Mouse (Mus musculus) telencephalon, adult 2 months (tissue): ENCODE measurements at regions not wholly inside any gene's neighbourhood (a gene's known extent, or its start where the extent isn't known, plus 50 kb on each side); places are given as distances from the start of the nearest gene placed in this dataset.
A peak's percentile ranks its signal among the peaks of the same experiment; 100 is the strongest.

Source experiments
- DNase-seq: peaks from one replicate; pipeline ENCODE4 v3.0.0-alpha.2; 2011; ENCODE audit warnings: low read depth, low spot score

GRCm38 (mm10) chr4:45713046-45713706, 85.6 kb upstream of the Aldh1b1 start:
- no peak for DNase-seq

- no peak for DNase-seq
Measured at GRCm38 (mm10) chr4:45703997-45704396, 94.8 kb upstream of the Aldh1b1 start.

GRCm38 (mm10) chr4:45699601-45700000, 99.2 kb upstream of the Aldh1b1 start:
- DNase-seq = peak; percentile 86

- no peak for DNase-seq
Measured at GRCm38 (mm10) chr4:45695239-45695638, 103.6 kb upstream of the Aldh1b1 start.

GRCm38 (mm10) chr4:45689991-45690916, 108.6 kb upstream of the Aldh1b1 start:
- no peak for DNase-seq

- no peak for DNase-seq
Measured at GRCm38 (mm10) chr4:45689572-45689971, 109.2 kb upstream of the Aldh1b1 start.

GRCm38 (mm10) chr4:45688233-45688632, 110.6 kb upstream of the Aldh1b1 start:
- no peak for DNase-seq

GRCm38 (mm10) chr4:45685031-45685430, 113.8 kb upstream of the Aldh1b1 start:
- no peak for DNase-seq

- no peak for DNase-seq
Measured at GRCm38 (mm10) chr4:45683205-45683604, 115.6 kb upstream of the Aldh1b1 start.

GRCm38 (mm10) chr4:45682746-45683145, 116.1 kb upstream of the Aldh1b1 start:
- no peak for DNase-seq

GRCm38 (mm10) chr4:45676137-45676536, 122.7 kb upstream of the Aldh1b1 start:
- DNase-seq = no peak

GRCm38 (mm10) chr4:45674291-45674690, 124.5 kb upstream of the Aldh1b1 start:
- no peak for DNase-seq

- peak; percentile 45 for DNase-seq
Measured at GRCm38 (mm10) chr4:45673081-45673819, 125.6 kb upstream of the Aldh1b1 start.

GRCm38 (mm10) chr4:45672262-45673076, 126.4 kb upstream of the Aldh1b1 start:
- DNase-seq = no peak

GRCm38 (mm10) chr4:45664372-45664771, 132.1 kb upstream of the Shb start:
- no peak for DNase-seq

GRCm38 (mm10) chr4:45657350-45657978, 125.2 kb upstream of the Shb start:
- DNase-seq = no peak

GRCm38 (mm10) chr4:45655780-45656179, 123.5 kb upstream of the Shb start:
- DNase-seq = no peak

- no peak for DNase-seq
Measured at GRCm38 (mm10) chr4:45654804-45655155, 122.5 kb upstream of the Shb start.

- no peak for DNase-seq
Measured at GRCm38 (mm10) chr4:45654019-45654803, 121.9 kb upstream of the Shb start.
